Mouse (Mus musculus) B cell, adult 67 days (primary cell): ENCODE measurements around the gene Il4ra. TPM values are rescaled to one million over a fixed set of nuclear protein-coding genes. Genes with fewer than 3 reads are reported as not detected.

ENCODE experiments used
- total RNA-seq, 2 experiments: library from RNA; stranded (reverse); gene quantifications; 4 replicates each; pipeline ENCODE4 v1.2.4; 2023

The Il4ra gene
- total RNA-seq, result 100 to 1,000 TPM; 213 to 228 TPM

GRCm38 (mm10) chr7:125551766-125552709, at the start of gene Il4ra:
Gene Il4ra, plus strand, starts transcription at chr7:125552120.

GRCm38 (mm10) chr7:125603185-125603631, 51.3 kb downstream of the Il4ra start, which contains the start of gene Il21r:
Gene Il21r, plus strand, starts transcription at chr7:125603429.

Other genes starting within 250 kb of the Il4ra start
- 10 to 100 TPM in 1 of 2 experiments, 1 to 10 TPM in 1; 7.7 to 10.0 TPM for gene Kdm8, start 107.4 kb upstream of the Il4ra start, total RNA-seq
- 10 to 100 TPM; 43.0 to 60.1 TPM for gene Nsmce1, start 60.5 kb upstream of the Il4ra start, total RNA-seq
- 100 to 1,000 TPM; 217 to 254 TPM for gene Il21r, start 51.3 kb downstream of the Il4ra start, total RNA-seq
- 10 to 100 TPM; 79.3 to 82.9 TPM for gene Gtf3c1, start 155.7 kb downstream of the Il4ra start, total RNA-seq
- gene D430042O09Rik, start 155.8 kb downstream of the Il4ra start, total RNA-seq, result 10 to 100 TPM; 30.9 to 37.4 TPM